Mouse (Mus musculus): Measurements from ENCODE around the gene Spice1. TPM values are rescaled to one million over a fixed set of nuclear protein-coding genes. Genes with fewer than 3 reads are reported as not detected.
A peak's percentile ranks its signal among the peaks of the same experiment; 100 is the strongest.

The Spice1 gene
- polyA plus RNA-seq, 1 experiment from 2014 or later: 37.8 TPM

DNA sequence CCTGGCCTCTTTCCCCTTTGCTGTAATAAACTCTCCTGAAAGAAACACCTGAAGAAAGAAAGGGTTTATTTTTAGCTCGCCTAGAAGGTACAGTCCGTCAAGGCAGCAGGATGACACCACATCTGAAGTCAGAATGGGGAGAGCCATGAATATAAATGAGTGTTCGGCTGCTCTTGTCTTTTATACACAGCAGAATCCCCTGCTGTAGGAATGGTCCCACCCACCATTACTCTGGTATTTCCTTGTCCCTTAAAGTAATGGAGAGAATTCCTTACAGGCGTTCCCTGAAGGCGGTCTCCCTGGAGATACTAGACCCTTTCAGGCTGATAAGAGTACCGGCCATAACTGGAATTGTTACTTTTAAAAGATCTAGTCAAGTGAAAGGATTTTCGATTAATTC is 83.1 kb downstream of the Spice1 start:
- H3K27ac ChIP-seq: no peak overlapping the region
- H3K4me3 ChIP-seq (replicated peaks): no peak overlapping the region
- peak; percentile 53; the same call in 1 of the 2 replicates for ATAC-seq (ENCODE audit: low FRiP score)
- H3K36me3 ChIP-seq (replicated peaks): no peaks in the 10 kb centered on the region
- no peak overlapping the region for H3K9ac ChIP-seq
- H3K27me3 ChIP-seq: no peaks in the 10 kb centered on the region
- H3K4me1 ChIP-seq: peaks cover 10% of the 10 kb centered on the region; the same call in 1 of the 2 replicates
- H3K9me3 ChIP-seq: no peaks in the 10 kb centered on the region
- H3K4me2 ChIP-seq: no peak overlapping the region
- 45% methylated on average over 7 of the region's 7 CpGs for WGBS

DNA sequence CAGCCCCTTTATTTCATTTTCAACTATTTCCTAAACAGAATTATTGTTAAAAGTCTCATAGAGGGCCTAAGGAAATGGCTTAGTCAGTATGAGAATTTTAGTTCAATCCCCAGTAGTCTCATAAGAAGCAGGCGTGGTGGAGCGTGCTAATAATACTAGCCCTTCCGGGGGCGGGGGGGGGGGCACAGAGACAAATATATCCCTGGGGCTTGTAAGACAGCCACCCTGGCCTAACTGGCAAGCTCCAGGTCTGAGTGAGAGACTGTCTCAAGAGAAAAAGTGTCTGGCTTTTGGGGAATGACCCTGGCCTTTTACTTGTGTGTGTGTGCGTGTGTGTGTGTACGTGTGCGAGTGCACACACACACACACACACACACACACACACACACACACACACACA is 88.0 kb downstream of the Spice1 start:
- Histone ChIP-seq H3K27me3 (no peaks in the 10 kb centered on the region), H3K9ac (no peak overlapping the region), H3K4me2 (no peak overlapping the region), H3K36me3 (replicated peaks) (no peaks in the 10 kb centered on the region), H3K4me1 (peaks cover 7% of the 10 kb centered on the region; the same call in 1 of the 2 replicates), H3K27ac (no peak overlapping the region), H3K9me3 (no peaks in the 10 kb centered on the region), H3K4me3 (replicated peaks) (no peak overlapping the region)
- 81% methylated on average over 7 of the region's 7 CpGs for WGBS
- no peak for ATAC-seq (ENCODE audit: low FRiP score)

DNA sequence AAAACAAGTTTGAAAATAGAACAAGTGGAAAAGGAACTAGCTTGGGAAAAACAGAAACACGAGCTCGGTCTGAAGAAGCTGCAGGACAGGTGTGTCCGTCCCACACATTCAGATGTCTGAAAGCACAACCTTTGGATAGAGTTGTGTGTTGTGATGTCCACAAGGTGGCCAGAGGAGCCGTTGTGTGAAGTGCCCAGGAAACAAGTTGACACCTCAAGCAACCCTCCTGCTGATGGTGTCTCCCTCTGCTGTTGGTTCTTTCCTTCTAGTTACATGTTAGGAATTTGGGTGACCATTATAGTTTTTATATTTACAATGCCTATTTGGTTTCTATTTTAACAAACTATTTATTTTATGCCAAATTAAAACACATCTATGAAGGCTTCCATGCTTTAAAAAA is 88.6 kb downstream of the Spice1 start:
- H3K9ac ChIP-seq: no peak overlapping the region
- no peak overlapping the region for H3K27ac ChIP-seq
- WGBS: 75% methylated on average over 4 of the region's 4 CpGs
- H3K4me3 ChIP-seq (replicated peaks): no peak overlapping the region
- no peaks in the 10 kb centered on the region for H3K36me3 ChIP-seq (replicated peaks)
- no peak overlapping the region for H3K4me2 ChIP-seq
- H3K27me3 ChIP-seq: no peaks in the 10 kb centered on the region
- no peak for ATAC-seq (ENCODE audit: low FRiP score)
- no peaks in the 10 kb centered on the region for H3K9me3 ChIP-seq
- H3K4me1 ChIP-seq: 0 out of 2 replicates have a peak, but pooled peaks cover 1% of the 10 kb centered on the region

Other genes starting within 250 kb of the Spice1 start
- 55.2 and 60.1 TPM in 2 replicates for gene Atp6v1a, start 207.4 kb upstream of the Spice1 start, polyA plus RNA-seq (2016; fragmentation: Nextera tagmentation; extraction: Ambion mirVana)
- gene Naa50, start 207.3 kb upstream of the Spice1 start, polyA plus RNA-seq (2016; fragmentation: Nextera tagmentation; extraction: Ambion mirVana): 116 and 117 TPM in 2 replicates
- 4.7 and 4.8 TPM in 2 replicates for gene Usf3, start 173.9 kb upstream of the Spice1 start, polyA plus RNA-seq (2016; fragmentation: Nextera tagmentation; extraction: Ambion mirVana)
- 0.14 and 0.23 TPM in 2 replicates for gene Sidt1, start 13.9 kb upstream of the Spice1 start, polyA plus RNA-seq (2016; fragmentation: Nextera tagmentation; extraction: Ambion mirVana)
- gene Cfap44, start 47.7 kb downstream of the Spice1 start, polyA plus RNA-seq (2016; fragmentation: Nextera tagmentation; extraction: Ambion mirVana): 2.4 and 3.1 TPM in 2 replicates
- 28.3 and 31.0 TPM in 2 replicates for gene Boc, start 211.8 kb downstream of the Spice1 start, polyA plus RNA-seq (2016; fragmentation: Nextera tagmentation; extraction: Ambion mirVana)